Mouse (Mus musculus) spleen, adult 2 months (tissue): ENCODE results near the gene Sost.

ENCODE experiments used
- CTCF ChIP-seq: fragments of 200-500 bp; IDR thresholded peaks from 2 replicates; pipeline ENCODE4 v1.5.1; 2011; ENCODE audit warnings: mild to moderate bottlenecking, inconsistent platforms; ENCODE audit not compliant: insufficient read depth, insufficient read length, insufficient replicate concordance; ENCODE audit errors: extremely low read depth
- POLR2A ChIP-seq: fragments of 200-500 bp; IDR thresholded peaks from 2 replicates; pipeline ENCODE4 v1.6.1; 2011; ENCODE audit warnings: low read depth, low read length, inconsistent platforms

DNA sequence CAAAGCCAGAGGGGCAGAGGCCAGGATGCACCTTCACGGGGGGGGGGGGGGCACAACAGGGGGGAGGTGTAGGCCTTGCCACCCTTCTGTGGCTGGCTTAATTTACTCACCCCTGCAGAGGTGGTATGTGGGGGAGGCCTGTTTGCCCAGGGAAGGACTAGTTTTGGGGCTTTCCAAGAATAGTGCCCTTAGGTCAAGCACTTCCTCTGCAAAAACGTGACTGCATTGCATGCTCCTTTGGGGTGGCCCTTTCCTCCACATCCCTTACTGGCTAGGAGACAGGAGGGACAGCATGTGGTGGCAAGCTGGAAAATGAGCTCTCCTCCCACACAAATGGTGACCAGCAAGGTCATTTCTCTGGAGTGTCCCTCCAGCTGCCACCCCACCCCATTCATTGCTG, 1.3 kb downstream of the Sost start:
- no peak for TF ChIP-seq POLR2A
- TF ChIP-seq CTCF = no peak
